Mouse (Mus musculus) liver, postnatal 0 days (tissue): ENCODE measurements around the gene D130043K22Rik.

ENCODE experiments used
- CTCF ChIP-seq: sonication (generic); IDR thresholded peaks from 2 replicates; pipeline ENCODE4 v1.5.1; 2016; ENCODE audit warnings: antibody characterized with exemption, low read depth
- EP300 ChIP-seq: IDR thresholded peaks from 2 replicates; pipeline ENCODE4 v1.6.1; 2016; ENCODE audit warnings: antibody characterized with exemption, low read depth, mild to moderate bottlenecking

- TF ChIP-seq EP300 (no peak), CTCF (no peak)
Measured at GRCm38 (mm10) chr13:24849318-24849717, 4.4 kb downstream of the D130043K22Rik start.
